In genomic region chr1:186116701-186117488, GRCm38 (mm10) we compare ENCODE assay signal across 8 mouse cellular contexts. TPM values are rescaled to one million over a fixed set of nuclear protein-coding genes. Genes with fewer than 3 reads are reported as not detected.
DNase-seq lines count a peak whose midpoint lies in the region; ATAC-seq lines count a peak whose summit lies in the region.

Lyplal1 (minus strand) TSS chr1:186117310.

- peak; percentile 97 for ATAC-seq in common myeloid progenitor, adult 5-6 weeks (replicated peaks; ENCODE audit: low read depth, poor library complexity, severe bottlenecking)
- peak; percentile 89 for ATAC-seq in megakaryocyte, adult 5-6 weeks (ENCODE audit: poor library complexity, severe bottlenecking)

- peak; percentile 95 to 97 for DNase-seq in adrenal gland, adult (ENCODE audit: inconsistent age in 2 of 2, low spot score in 1 of 2)
- peak; percentile 98 for DNase-seq in gastrocnemius, postnatal 10 days
- DNase-seq in hindlimb bud, embryonic 11.5 days (ENCODE audit: extremely low spot score, low read depth, low spot score): peak; percentile 64
- peak; percentile 92 to 93 for DNase-seq in left cerebral cortex, adult 8-10 months (ENCODE audit: low spot score in 2 of 2)
- peak; percentile 94 to 95 for DNase-seq in right cerebral cortex, adult 2 months (ENCODE audit: low spot score in 2 of 2)
- peak; percentile 81 for DNase-seq in urinary bladder, postnatal 10 days (ENCODE audit: low spot score)

RNA-seq across cellular contexts. Expression of gene Lyplal1, which starts in this region (rescaled TPM):
- 2.2 and 7.7 TPM in 2 replicates for total RNA-seq in common myeloid progenitor, adult 5-6 weeks (2017)
- 1 to 10 TPM; 5.4 to 6.2 TPM for total RNA-seq in gastrocnemius, postnatal 10 days (2021)
- total RNA-seq in left cerebral cortex, adult 8-10 months (2022): 10 to 100 TPM in 2 of 4 experiments, 1 to 10 TPM in 2; 8.9 to 11.9 (median 9.7) TPM
- 0.31 and 1.1 TPM in 2 replicates for total RNA-seq in megakaryocyte, adult 5-6 weeks (2015)
- total RNA-seq in megakaryocyte, adult 5-6 weeks (2017): 0.95 and 1.6 TPM in 2 replicates

Comparison
In these comparisons a context has a peak if more than half of its experiments do, and no peak if none do; other contexts are left out.
1. Peak in every context shown above with its lines: DNase-seq and ATAC-seq.